Mouse (Mus musculus): ENCODE measurements at regions not wholly inside any gene's neighbourhood (a gene's known extent, or its start where the extent isn't known, plus 50 kb on each side); places are given as distances from the start of the nearest gene placed in this dataset.

- no peak for DNase-seq (ENCODE audit: low read depth)
Observed at GRCm38 (mm10) chr6:141141016-141141415, 108.1 kb upstream of the Pde3a start.

GRCm38 (mm10) chr6:141148417-141149169 lies 100.5 kb upstream of the Pde3a start:
- DNase-seq (ENCODE audit: low read depth) = no peak

DNA sequence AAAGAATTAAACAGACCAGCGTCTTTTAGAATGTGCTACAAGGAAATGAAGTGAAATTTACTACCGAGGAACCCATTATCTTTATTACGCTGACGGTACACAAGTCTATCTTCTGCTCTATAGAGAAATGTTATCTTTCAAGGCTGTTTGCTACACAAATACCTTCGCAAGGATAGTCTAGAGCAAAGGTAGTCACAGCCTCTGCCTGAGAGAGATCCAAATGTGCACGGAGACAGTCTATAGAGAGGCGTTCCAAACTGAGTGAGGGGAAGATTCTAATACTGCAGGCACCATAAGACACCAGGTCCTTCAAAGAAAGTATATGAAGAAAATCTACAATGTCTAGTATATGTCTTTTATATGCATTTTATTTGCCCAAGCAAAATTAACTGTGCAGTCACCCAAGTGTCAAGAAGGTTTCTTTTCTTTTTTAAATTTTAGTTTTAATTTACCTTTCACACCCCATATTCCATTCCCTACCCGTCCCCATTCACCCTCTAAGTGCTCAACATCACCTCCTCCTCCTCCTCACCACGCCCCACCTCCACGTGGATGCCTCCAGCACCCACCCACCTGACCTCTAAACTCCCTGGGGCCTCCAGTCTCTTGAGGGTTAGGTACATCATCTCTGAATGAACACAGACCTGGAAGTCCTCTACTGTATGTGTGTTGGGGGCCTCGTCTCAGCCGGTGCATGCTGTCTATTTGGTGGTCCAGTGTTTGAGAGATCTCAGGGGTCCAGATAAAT lies 99.7 kb upstream of the Pde3a start:
- no peak for DNase-seq (ENCODE audit: low read depth)

GRCm38 (mm10) chr6:141159326-141159725 lies 89.7 kb upstream of the Pde3a start:
- DNase-seq (ENCODE audit: low read depth) = peak; percentile 16

DNA sequence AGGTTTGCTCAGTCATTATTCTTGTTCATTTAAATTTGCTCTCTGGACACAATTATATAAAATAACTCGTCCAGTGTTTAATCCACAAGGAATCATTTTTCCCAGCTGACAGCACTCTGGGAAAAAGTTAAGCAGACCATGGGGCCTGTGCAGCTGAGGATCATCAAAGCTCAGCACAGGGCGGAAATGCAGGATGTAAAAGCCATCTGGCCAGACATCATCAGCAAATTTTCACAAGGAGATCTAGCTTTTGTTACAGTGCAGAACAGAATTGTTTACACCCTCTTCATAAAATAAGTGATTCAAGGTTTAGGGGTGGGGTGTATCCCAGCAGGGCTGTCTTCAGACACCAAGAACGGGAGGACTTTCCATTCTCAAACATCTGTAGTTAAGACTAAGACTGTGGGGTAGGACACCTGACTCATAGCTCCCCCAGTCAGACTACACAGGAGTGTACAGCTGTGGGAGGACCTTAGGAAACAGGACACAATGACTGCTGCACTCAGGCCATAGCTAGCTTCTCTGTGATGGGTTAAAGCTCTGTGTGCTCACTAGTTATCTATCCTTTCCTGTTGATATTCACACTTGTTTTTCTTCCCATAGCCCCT lies 87.3 kb upstream of the Pde3a start:
- DNase-seq (ENCODE audit: low read depth) = no peak

DNA sequence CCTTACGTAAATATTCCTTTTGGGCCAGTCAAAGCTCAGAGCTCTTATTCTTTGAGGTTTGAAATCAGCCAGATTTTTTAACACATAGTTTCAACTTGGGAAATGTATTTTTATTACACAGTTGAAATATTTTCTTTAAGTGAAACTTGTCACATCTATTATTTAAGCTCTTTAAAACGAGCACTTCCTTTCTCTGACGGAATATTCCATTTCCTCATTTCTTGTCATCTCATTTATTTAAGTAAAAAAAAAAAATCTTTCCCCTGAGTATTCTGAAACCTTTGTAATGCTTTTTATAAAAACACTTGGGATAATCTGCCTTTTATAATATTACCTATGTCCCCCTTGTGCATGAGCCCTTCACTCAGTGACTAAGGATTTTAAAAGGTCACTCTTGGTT lies 81.8 kb upstream of the Pde3a start:
- no peak for DNase-seq (ENCODE audit: low read depth)

- DNase-seq (ENCODE audit: low read depth) = no peak
Observed at GRCm38 (mm10) chr6:141168356-141168755, 80.7 kb upstream of the Pde3a start.

- no peak for DNase-seq (ENCODE audit: low read depth)
Observed at GRCm38 (mm10) chr6:141183782-141184181, 65.3 kb upstream of the Pde3a start.

DNA sequence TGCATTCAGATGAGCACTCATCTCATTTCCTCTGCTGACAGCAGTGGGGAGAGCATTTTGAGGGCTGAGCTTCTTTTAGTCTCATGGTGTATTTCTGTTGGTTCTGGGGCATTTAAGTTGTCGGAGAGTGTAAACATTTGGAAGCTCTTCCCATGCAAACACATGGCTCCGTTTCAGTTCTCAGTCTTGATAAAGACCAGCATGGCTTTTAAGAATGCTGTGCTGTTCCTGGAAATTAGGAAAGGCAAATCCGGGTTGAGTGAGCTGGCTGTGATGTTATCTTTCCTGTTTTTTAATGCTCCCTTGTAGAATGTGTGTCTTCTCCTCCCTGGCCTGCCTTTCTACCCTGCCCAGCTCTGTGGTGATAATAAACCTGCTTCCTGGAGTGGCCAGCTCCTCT lies 61.0 kb upstream of the Pde3a start:
- no peak for DNase-seq (ENCODE audit: low read depth)

DNA sequence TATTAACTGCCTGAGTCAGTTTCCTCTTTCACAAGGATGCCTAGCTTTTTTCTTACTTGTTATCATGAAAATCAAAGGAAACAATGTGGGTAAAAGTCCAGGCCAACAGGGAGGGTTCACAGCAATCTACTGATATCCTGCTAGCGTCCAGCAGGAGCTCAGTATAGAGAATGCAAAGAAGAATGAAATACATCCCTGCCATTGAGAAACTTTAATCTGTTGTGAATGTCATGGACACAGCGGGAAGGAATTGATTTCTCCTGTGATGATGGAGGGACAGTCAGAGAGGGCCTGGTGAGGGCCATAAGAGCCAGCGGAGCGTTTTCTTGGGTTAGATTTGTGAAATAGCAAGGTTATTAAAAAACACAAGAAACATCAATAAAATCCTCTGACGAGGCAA lies 60.0 kb upstream of the Pde3a start:
- DNase-seq (ENCODE audit: low read depth) = no peak

GRCm38 (mm10) chr6:141189701-141190100 lies 59.4 kb upstream of the Pde3a start:
- peak; percentile 9 for DNase-seq (ENCODE audit: low read depth)

DNA sequence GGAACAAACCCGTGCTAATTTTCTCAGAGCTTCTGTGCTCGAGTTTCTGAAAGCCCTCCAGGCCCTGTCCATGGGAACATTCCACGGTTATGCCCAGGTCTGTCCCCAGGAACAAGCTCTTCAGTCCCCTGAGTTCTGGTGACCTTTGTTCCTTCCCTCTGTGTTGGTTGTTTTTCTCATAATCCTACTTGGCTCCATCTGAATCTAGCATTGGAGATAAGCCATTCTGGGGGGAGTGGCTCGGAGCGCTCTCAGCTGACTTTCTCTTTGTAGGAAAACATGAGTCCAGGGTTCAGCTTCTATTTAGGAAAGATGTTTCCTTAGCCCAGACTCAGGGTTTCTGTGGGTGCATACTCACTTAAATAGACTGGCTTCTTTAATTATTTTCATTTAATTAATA lies 58.7 kb upstream of the Pde3a start:
- DNase-seq (ENCODE audit: low read depth) = no peak

DNA sequence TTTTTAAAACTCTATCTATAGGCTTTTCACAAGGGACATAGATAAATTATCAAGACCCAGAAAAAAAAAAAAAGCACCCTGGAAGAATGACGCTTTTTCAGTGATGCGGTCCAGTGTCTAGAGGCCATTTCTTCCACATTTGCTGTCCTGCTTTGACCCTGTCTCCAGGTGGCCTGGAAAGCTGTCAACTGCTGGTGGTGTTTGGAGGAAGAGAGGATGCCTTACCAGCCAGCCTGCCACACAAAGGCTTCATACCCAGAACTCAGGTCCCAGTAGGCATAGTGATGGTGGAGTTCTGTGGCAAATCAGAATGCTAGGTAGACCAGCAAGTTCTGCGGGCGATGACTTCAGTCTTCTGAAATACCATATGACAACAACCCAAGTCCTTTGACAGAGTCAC lies 51.6 kb upstream of the Pde3a start:
- DNase-seq (ENCODE audit: low read depth) = no peak

All from fibroblast of lung, adult 2 months (primary cell).